In genomic region chr11:67082793-67083192, GRCm38 (mm10) we compare ENCODE assay signal across 24 mouse cellular contexts. TPM values are rescaled to one million over a fixed set of nuclear protein-coding genes. Genes with fewer than 3 reads are reported as not detected.
A peak's percentile ranks its signal among the peaks of the same experiment; 100 is the strongest.
DNase-seq lines count a peak whose midpoint lies in the region; ATAC-seq lines count a peak whose summit lies in the region.
"Had no signal": no experiment of that assay in that cellular context is flagged by ENCODE, and none has a peak within 500 bp of the region (broad histone marks: within the 10 kb centered on the region; RNA-seq: fewer than 3 reads in every experiment).

No protein-coding gene starts in this region.

- H3K4me1 ChIP-seq in midbrain, embryonic 13.5 days (replicated peaks): peaks cover 23% of the 10 kb centered on the region
- H3K4me1 ChIP-seq: forebrain, embryonic 15.5 days had no signal

- no peaks in the 10 kb centered on the region for H3K9me3 ChIP-seq in midbrain, embryonic 13.5 days
- H3K9me3 ChIP-seq: forebrain, embryonic 12.5 days; forebrain, embryonic 15.5 days; G1E; heart, embryonic 10.5 days; heart, embryonic 13.5 days had no signal

- peaks cover 26% of the 10 kb centered on the region for H3K27me3 ChIP-seq in midbrain, embryonic 13.5 days

- peak; percentile 50 for ATAC-seq in CD4-positive, CD25-positive, alpha-beta regulatory T cell, adult 4 months
- no peak for ATAC-seq in midbrain, embryonic 13.5 days
- ATAC-seq: forebrain, embryonic 15.5 days; hindbrain, postnatal 0 days; intestine, postnatal 0 days; Patski had no signal

- H3K9ac ChIP-seq in midbrain, embryonic 13.5 days (replicated peaks): no peak overlapping the region
- H3K9ac ChIP-seq: forebrain, embryonic 12.5 days; forebrain, embryonic 15.5 days; heart, embryonic 13.5 days; hindbrain, embryonic 14.5 days had no signal

- peak; percentile 23 for DNase-seq in CD4-positive helper T cell, adult 2 months (ENCODE audit: low read depth, low spot score)
- DNase-seq in MN1 (ENCODE audit: low spot score): peak; percentile 29
- DNase-seq in adrenal gland, postnatal 10 days: no peak
- no peak for DNase-seq in cerebellum, adult 9-10 months
- DNase-seq: adrenal gland, postnatal 14 days; cerebellum, adult 11 months; cerebellum, adult 2 months; cerebellum, postnatal 10 days; gastrocnemius, postnatal 25 days; heart, adult 2 months; heart, postnatal 14 days; heart, postnatal 4 days had no signal

- WGBS in midbrain, embryonic 13.5 days: 90% methylated on average over 13 of the region's 13 CpGs

- H3K27ac ChIP-seq in midbrain, embryonic 13.5 days: no peak overlapping the region
- H3K27ac ChIP-seq: forebrain, embryonic 12.5 days; forebrain, embryonic 15.5 days; heart, adult 2 months; heart, embryonic 10.5 days; heart, embryonic 13.5 days; hindbrain, embryonic 14.5 days; hindbrain, postnatal 0 days had no signal

- no peak overlapping the region for H3K4me3 ChIP-seq in midbrain, embryonic 13.5 days (replicated peaks)
- H3K4me3 ChIP-seq: forebrain, embryonic 12.5 days; forebrain, embryonic 15.5 days; heart, adult 2 months; heart, embryonic 10.5 days; heart, embryonic 13.5 days had no signal

- H3K4me2 ChIP-seq in midbrain, embryonic 13.5 days (replicated peaks): no peak overlapping the region
- H3K4me2 ChIP-seq: forebrain, embryonic 12.5 days; forebrain, embryonic 15.5 days; heart, embryonic 13.5 days; hindbrain, embryonic 14.5 days had no signal

- no peaks in the 10 kb centered on the region for H3K36me3 ChIP-seq in midbrain, embryonic 13.5 days
- H3K36me3 ChIP-seq: forebrain, embryonic 12.5 days; forebrain, embryonic 15.5 days; G1E; heart, embryonic 10.5 days; heart, embryonic 13.5 days had no signal

RNA-seq across cellular contexts. Expression of gene Myh3, which starts 4.7 kb away (rescaled TPM):
- polyA plus RNA-seq in CD4-positive, CD25-positive, alpha-beta regulatory T cell, adult 4 months (2017; shearing (Covaris generic)): under 1 TPM; 0.12 to 0.23 TPM
- 0.35 and 0.39 TPM in 2 replicates for polyA plus RNA-seq in midbrain, embryonic 13.5 days (2015; fragmentation: Nextera tagmentation; extraction: Ambion mirVana)
- 1 to 10 TPM; 2.6 to 3.5 TPM for total RNA-seq in adrenal gland, postnatal 10 days (2021)
- total RNA-seq: G1E; granulocyte monocyte progenitor cell, adult 5-6 weeks; heart, adult 2 months; heart, postnatal 14 days had no signal
- polyA plus RNA-seq: G1E; heart, adult 2 months had no signal

RNA-seq across cellular contexts. Expression of gene Sco1, which starts 30.3 kb away (rescaled TPM):
- 1 to 10 TPM; 6.6 to 9.4 TPM for polyA plus RNA-seq in CD4-positive, CD25-positive, alpha-beta regulatory T cell, adult 4 months (2017; shearing (Covaris generic))
- 15.1 and 16.4 TPM in 2 replicates for polyA plus RNA-seq in midbrain, embryonic 13.5 days (2015; fragmentation: Nextera tagmentation; extraction: Ambion mirVana)
- 10 to 100 TPM; 18.1 to 21.3 TPM for total RNA-seq in adrenal gland, postnatal 10 days (2021)

RNA-seq across cellular contexts. Expression of gene Adprm, which starts 30.4 kb away (rescaled TPM):
- polyA plus RNA-seq in CD4-positive, CD25-positive, alpha-beta regulatory T cell, adult 4 months (2017; shearing (Covaris generic)): 10 to 100 TPM; 58.5 to 63.8 TPM
- polyA plus RNA-seq in midbrain, embryonic 13.5 days (2015; fragmentation: Nextera tagmentation; extraction: Ambion mirVana): 37.0 and 38.5 TPM in 2 replicates
- 10 to 100 TPM; 23.2 to 24.3 TPM for total RNA-seq in adrenal gland, postnatal 10 days (2021)

RNA-seq across cellular contexts. Expression of gene Tmem220, which starts 57.8 kb away (rescaled TPM):
- polyA plus RNA-seq in CD4-positive, CD25-positive, alpha-beta regulatory T cell, adult 4 months (2017; shearing (Covaris generic)): 1 to 10 TPM; 1.6 to 1.9 TPM
- polyA plus RNA-seq in midbrain, embryonic 13.5 days (2015; fragmentation: Nextera tagmentation; extraction: Ambion mirVana): 0.89 and 0.93 TPM in 2 replicates
- total RNA-seq in adrenal gland, postnatal 10 days (2021): 1 to 10 TPM; 5.2 to 6.1 TPM

Comparison
In these comparisons a context has a peak if more than half of its experiments do, and no peak if none do; other contexts are left out.
1. DNase-seq: peak in CD4-positive helper T cell, adult 2 months (single experiment) and MN1 (single experiment); none in adrenal gland, postnatal 10 days (single experiment) and cerebellum, adult 9-10 months (single experiment).